Mouse (Mus musculus): Measurements from ENCODE around the gene Ccnb1ip1.
"Not testable (repeated sequence)": the region's sequence is repeated elsewhere in the genome, so short reads cannot be mapped to it uniquely, and the experiment has no call there.

The Ccnb1ip1 gene

DNA sequence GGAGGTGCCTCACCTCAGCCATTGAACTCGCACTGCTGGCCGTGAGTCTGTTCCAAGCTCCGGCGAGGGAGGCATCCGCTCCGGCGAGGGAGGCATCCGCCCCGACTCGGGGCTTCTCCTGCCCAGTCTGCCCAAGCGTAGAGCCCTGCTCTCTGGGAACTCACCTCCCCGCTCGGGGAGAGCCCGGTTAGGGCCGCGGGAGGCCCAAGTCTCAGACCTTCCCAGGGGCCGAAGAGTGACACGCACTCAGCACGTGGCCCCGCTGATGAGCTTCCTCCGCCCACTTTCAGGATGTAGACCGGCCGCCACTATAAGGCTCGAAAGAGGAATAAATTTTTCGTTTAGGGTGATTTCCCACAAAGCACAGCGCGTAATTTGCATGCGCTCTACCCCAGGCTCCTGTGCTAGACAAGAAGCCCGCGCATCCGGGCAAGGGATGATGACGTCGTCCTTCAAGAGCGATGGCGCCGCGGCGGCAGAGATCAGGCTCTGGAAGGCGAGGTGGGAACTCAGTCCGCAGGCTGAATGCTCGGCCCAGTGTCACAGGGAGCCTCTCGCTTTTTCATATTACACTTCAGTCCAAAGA lies at the start of gene Ccnb1ip1, which contains the start of gene Parp2:
Gene Ccnb1ip1 (minus strand): TSS at position 246 of the 586 bp plus-strand sequence.
Gene Parp2 (plus strand): TSS at position 355 of the 586 bp plus-strand sequence.
- DNase-seq (ENCODE audit: low spot score in 2 of 2) = peak; percentile 92 to 96

DNA sequence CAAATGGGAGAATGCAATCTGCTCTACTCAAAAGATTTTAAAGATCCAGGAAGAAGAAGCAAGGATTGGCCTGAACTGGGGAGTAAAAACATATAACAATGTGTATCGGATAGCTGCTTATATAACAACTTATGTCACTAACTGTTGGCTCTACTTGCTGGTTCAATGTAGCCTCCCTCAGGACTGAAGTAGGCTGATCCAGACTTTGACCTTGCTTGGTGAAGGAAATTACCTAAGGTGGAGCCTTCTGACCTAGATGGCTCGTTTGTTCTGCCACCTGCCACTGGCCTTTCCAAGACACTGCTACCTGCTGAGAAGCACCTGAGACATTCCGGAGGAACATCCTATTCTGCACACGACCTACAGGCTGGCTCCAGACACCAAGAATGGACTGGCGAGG lies 48.3 kb upstream of the Ccnb1ip1 start:
- DNase-seq (ENCODE audit: low spot score in 2 of 2) = no peak

DNA sequence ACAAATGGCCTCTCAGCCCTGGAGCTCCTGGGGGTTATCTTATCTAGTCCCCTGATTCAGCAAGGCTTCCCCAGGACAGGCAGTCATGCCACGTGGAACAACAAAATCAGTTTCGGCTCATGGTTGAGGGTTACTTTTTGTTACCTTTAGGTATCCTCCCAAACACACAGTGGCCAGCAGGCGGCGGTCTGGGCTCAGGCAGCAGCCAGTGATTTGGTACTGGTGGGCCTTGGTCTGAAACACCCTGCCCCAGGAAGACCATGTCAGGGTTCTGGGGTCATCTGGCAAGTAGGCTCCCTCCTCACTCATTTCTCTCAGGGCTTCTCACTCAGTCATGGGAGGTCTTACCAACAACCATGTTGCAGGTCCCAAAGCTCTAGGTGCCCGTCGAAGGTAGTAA lies 29.7 kb upstream of the Ccnb1ip1 start:
- no peak for DNase-seq (ENCODE audit: low spot score in 2 of 2)

- no peak for DNase-seq (ENCODE audit: low spot score in 2 of 2)
These were observed 26.9 kb upstream of the Ccnb1ip1 start for GRCm38 (mm10) chr14:50834435-50834834.

DNA sequence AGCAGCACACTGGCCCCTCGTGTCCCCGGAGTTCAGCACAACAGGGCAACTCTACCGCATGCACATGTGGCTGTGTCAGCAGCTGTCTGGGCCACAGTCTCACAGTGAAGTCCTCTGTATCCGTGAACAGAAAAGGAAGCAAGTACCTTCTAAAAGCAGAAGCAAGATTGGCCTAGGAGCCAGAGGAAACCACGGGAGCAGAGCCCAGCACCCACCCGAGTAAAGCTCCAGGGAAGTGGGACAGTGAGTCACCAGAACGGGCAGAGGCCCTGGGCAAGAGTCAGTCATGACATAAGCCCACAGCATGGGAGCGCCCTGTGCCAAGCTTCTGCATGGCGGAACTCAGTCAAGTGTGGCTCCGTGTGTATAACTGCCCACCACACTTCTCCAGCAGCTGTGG lies 26.4 kb upstream of the Ccnb1ip1 start:
- no peak for DNase-seq (ENCODE audit: low spot score in 2 of 2)

GRCm38 (mm10) chr14:50829878-50830277 lies 22.3 kb upstream of the Ccnb1ip1 start:
- no peak for DNase-seq (ENCODE audit: low spot score in 2 of 2)

- no peak for DNase-seq (ENCODE audit: low spot score in 2 of 2)
These were observed 19.0 kb upstream of the Ccnb1ip1 start for GRCm38 (mm10) chr14:50826579-50826978.

DNA sequence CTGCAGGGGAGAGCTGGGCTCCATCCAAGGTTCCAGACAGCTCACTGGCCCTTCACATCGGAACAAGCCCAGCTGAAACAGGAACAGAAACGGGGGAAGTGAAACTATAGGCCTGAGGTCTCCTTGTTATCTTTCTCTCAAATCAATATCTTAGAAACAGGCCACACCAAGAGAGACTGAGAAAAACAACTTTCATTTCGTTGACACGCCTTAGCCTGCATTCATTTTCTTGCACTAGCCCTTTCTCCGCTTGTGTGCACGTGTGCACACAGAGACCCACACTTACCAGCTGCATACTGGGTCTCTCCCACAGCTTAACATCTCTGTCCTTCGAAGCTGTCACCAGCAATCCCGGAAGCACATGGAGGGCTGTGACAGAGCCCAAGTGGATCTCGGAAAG lies 16.7 kb upstream of the Ccnb1ip1 start:
- no peak for DNase-seq (ENCODE audit: low spot score in 2 of 2)

DNA sequence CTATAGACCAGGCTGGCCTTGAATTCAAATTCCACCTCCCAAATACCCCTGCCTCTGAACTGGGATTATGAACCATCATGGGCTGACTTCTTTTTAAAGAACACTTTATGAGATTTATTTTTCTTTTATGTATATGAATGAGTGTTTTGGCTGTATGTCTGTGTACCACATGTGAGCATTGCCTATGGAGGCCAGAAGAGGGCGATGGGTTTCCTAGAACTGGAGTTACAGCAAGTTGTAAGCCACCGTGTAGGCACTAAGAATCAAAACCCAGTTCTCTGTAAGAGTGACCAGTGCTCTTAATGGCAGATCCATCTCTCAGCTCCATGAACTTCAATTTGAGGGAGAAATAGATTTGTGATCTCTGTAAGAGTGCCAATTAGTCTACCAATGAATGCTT lies 15.7 kb upstream of the Ccnb1ip1 start:
- no peak for DNase-seq (ENCODE audit: low spot score in 2 of 2)

- DNase-seq (ENCODE audit: low spot score in 2 of 2) = no peak
These were observed 5.5 kb upstream of the Ccnb1ip1 start for GRCm38 (mm10) chr14:50813060-50813459.

GRCm38 (mm10) chr14:50806469-50806868 lies 1.1 kb downstream of the Ccnb1ip1 start:
- not testable (repeated sequence) for DNase-seq (ENCODE audit: low spot score in 2 of 2)

- no peak for DNase-seq (ENCODE audit: low spot score in 2 of 2)
These were observed 2.8 kb downstream of the Ccnb1ip1 start for GRCm38 (mm10) chr14:50804683-50805082.

- no peak for DNase-seq (ENCODE audit: low spot score in 2 of 2)
These were observed 4.5 kb downstream of the Ccnb1ip1 start for GRCm38 (mm10) chr14:50802843-50803562.

DNA sequence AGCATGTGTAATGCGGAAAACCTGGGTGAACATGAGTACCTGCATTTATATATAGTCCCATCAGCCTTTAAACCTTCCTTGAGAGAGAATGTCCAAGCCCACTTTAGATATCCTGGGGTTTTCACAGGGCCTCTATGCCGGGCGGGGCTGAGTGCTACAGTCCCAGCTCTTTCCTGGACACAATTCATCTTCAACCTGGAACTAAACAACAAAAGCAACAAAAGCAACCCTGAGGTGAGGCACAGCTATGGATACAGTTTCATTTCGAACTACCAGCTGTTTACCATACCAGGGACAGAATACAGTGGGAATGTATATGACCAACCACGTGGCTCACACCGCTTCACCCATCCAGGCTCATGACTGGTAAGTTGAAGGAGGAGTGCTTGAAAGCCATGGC lies 5.1 kb downstream of the Ccnb1ip1 start:
- DNase-seq (ENCODE audit: low spot score in 2 of 2) = no peak

GRCm38 (mm10) chr14:50799502-50800259 lies 7.9 kb downstream of the Ccnb1ip1 start:
- DNase-seq (ENCODE audit: low spot score in 2 of 2) = peak in 1 of 2 experiments; percentile 17

GRCm38 (mm10) chr14:50798512-50798911 lies 9.0 kb downstream of the Ccnb1ip1 start:
- peak in 1 of 2 experiments; percentile 19 for DNase-seq (ENCODE audit: low spot score in 2 of 2)

- DNase-seq (ENCODE audit: low spot score in 2 of 2) = no peak
These were observed 11.1 kb downstream of the Ccnb1ip1 start for GRCm38 (mm10) chr14:50796464-50796863.

- DNase-seq (ENCODE audit: low spot score in 2 of 2) = no peak
These were observed 11.6 kb downstream of the Ccnb1ip1 start for GRCm38 (mm10) chr14:50795965-50796364.

- no peak for DNase-seq (ENCODE audit: low spot score in 2 of 2)
These were observed 12.1 kb downstream of the Ccnb1ip1 start for GRCm38 (mm10) chr14:50795261-50795935.

DNA sequence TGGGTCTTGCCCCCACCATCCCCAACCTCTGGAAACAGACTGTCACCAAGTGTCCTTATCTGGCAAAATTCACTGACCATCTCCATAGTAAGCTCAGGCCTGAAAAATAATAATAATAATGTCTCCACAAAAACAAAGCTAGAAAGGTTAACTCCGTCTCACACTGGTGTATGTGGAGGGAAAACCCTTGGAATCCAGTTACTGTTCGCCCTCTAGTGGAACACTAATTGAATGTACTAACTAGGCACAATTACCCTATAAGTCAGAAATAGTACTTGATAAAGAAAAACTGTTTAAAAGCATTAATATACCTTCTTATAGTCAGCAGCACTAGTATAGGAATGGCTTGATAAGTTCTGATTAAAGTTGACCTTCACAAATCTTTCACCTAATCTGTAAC lies 19.4 kb downstream of the Ccnb1ip1 start:
- DNase-seq (ENCODE audit: low spot score in 2 of 2) = no peak

GRCm38 (mm10) chr14:50785251-50785637 lies 22.3 kb downstream of the Ccnb1ip1 start, which contains the start of gene Ttc5:
Gene Ttc5 (minus strand): TSS chr14:50785519.
- peak; percentile 87 to 94 for DNase-seq (ENCODE audit: low spot score in 2 of 2)
